Mouse (Mus musculus) ES-E14 (cell line): ENCODE results near the gene Hecw2.

Experiments
- CHD2 ChIP-seq: IDR thresholded peaks from 2 replicates; pipeline ENCODE4 v1.6.1; 2014; ENCODE audit warnings: mild to moderate bottlenecking, low read depth, low read length, inconsistent platforms
- HCFC1 ChIP-seq: IDR thresholded peaks from 2 replicates; pipeline ENCODE4 v1.6.1; 2012; ENCODE audit warnings: low read length, inconsistent platforms, borderline replicate concordance; ENCODE audit not compliant: insufficient read depth
- MAFK ChIP-seq: IDR thresholded peaks from 2 replicates; pipeline ENCODE4 v1.6.1; 2014; ENCODE audit warnings: mild to moderate bottlenecking, low read depth, low read length, inconsistent platforms; ENCODE audit not compliant: insufficient read depth
- ZNF384 ChIP-seq: IDR thresholded peaks from 2 replicates; pipeline ENCODE4 v1.6.1; 2012; ENCODE audit warnings: low read depth, low read length, inconsistent platforms

DNA sequence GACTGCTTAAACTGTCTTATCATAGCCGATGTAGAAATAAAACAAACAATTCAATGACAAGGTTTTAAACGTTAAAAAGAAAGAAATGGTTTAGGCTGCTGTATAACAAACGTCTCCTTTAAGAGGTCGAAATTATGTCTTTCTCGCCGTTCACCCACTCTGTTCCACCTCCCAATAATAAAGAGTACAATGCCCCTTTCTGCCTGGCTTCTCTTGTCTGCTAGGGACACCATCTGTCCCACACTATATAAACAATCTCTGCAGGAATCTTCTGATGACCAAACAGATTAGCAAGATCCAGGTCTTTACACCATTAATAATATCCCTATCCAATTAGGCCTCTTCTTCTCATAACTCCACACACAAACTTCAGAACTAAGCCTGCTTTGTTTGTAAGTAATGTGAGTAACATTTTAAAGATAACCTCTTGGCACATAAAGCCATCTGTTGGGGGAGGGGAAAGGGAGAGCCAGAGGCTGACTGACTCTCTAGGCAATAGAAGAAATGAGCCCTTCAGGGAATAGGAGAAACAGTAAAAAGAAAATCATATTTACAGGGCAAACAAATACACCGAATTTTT, 1.7 kb downstream of the Hecw2 start:
- TF ChIP-seq MAFK (no peak), CHD2 (no peak), HCFC1 (no peak), ZNF384 (no peak)
